Mouse (Mus musculus) limb, embryonic 10.5 days (tissue): ENCODE data around the gene Igf2bp2. TPM values are rescaled to one million over a fixed set of nuclear protein-coding genes. Genes with fewer than 3 reads are reported as not detected.

Experiments used
- DNase-seq: peaks from one replicate; pipeline ENCODE4 v3.0.0-alpha.2; 2017; ENCODE audit warnings: low spot score
- H3K27ac ChIP-seq: fragments of 300-500 bp; sonication (generic); 2 replicates; pipeline ENCODE4 v1.5.1; 2016; ENCODE audit warnings: mild to moderate bottlenecking
- H3K27me3 ChIP-seq: fragments of 300-500 bp; sonication (generic); 2 replicates; pipeline ENCODE4 v1.6.1; 2016; ENCODE audit warnings: low read depth, mild to moderate bottlenecking; ENCODE audit not compliant: poor library complexity, severe bottlenecking
- H3K36me3 ChIP-seq: fragments of 300-500 bp; sonication (generic); 2 replicates; pipeline ENCODE4 v1.6.1; 2016; ENCODE audit warnings: mild to moderate bottlenecking, moderate library complexity
- H3K4me1 ChIP-seq: fragments of 300-500 bp; sonication (generic); 2 replicates; pipeline ENCODE4 v1.6.1; 2016
- H3K4me3 ChIP-seq: fragments of 300-500 bp; sonication (generic); 2 replicates; pipeline ENCODE4 v1.5.1; 2016; ENCODE audit warnings: mild to moderate bottlenecking, moderate library complexity
- H3K9me3 ChIP-seq: fragments of 300-500 bp; sonication (generic); replicated peaks from 2 replicates; pipeline ENCODE4 v1.6.1; 2016; ENCODE audit warnings: mild to moderate bottlenecking
- WGBS: fragments of 180-500 bp; shearing (Covaris S2); methylation state at CpG from one replicate; pipeline ENCODE4 v1.1.7; 2016; 5-methylcytosine and 5-hydroxymethylcytosine counted together
- polyA plus RNA-seq: library from polyadenylated mRNA; unstranded; fragments of >200 nt; fragmentation: Nextera tagmentation; extraction: Ambion mirVana; gene quantifications from 2 replicates; pipeline ENCODE4 v1.2.1, GENCODE M21; 2016

Gene Igf2bp2
- polyA plus RNA-seq, 1 experiment from 2014 or later, result 203 TPM

DNA sequence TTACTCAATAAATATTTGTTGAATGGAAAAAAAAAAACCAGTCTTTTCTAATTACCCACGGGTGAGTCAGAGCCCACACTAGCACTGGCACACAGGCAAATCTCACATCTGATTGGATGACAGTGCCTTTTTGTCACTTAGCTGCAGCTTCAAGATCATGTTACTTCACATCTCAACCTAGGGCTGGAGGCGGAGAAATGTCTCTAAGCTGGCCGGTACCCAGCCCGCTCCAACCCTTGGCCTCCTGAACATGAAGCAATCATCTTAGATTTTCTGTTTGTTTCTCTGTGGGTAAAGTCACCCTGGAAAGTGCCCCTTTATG, 86.5 kb downstream of the Igf2bp2 start:
- no peaks in the 10 kb centered on the region for H3K4me1 ChIP-seq
- DNase-seq, result no peak
- 56% methylated on average over 4 of the region's 4 CpGs for WGBS
- H3K4me3 ChIP-seq, result no peak overlapping the region
- H3K27ac ChIP-seq, result no peak overlapping the region
- peaks cover 98% of the 10 kb centered on the region for H3K36me3 ChIP-seq
- H3K27me3 ChIP-seq, result no peaks in the 10 kb centered on the region
- H3K9me3 ChIP-seq, result no peaks in the 10 kb centered on the region

DNA sequence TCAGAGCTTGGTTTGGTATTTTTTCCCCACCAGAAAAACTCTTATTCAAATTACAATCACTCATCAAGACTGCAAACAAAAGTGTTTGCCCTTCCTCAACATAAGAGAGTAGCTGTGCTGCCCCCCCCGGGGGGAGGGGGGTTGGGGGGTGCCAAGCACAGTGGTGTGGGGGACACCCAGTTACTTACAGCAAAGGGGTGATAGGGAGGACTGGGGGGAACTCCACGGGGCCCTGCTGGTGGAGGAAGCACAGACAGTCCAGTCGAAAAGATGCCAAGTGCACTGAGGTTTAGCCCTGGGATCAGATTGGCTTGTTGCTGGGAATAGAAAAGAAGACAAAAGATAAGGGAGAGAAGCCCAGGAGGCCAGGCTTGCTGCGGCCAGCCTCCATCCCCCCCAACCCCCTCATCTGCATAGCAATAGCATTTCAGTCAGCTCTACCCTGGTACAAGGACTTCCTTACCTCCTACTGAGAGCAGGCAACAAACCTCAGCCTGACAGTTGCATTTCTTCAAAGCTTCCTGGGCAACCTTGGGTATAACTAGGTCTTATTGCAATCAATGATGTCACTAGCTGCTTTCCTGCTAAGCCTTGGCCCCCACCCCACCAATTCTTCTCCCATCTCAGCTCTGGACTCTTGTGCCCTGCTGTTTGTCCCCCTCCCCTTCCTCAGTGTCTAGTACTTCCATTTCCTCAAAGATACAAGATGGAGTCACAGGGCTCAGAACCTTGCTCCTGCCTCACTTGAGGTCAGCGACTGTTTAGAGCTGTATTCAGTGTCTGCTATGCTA, 87.1 kb downstream of the Igf2bp2 start:
- DNase-seq, result no peak
- WGBS, result 36% methylated on average over 5 of the region's 5 CpGs
- Histone ChIP-seq H3K36me3 (peaks cover 98% of the 10 kb centered on the region), H3K27me3 (no peaks in the 10 kb centered on the region), H3K4me3 (no peak overlapping the region), H3K27ac (no peak overlapping the region), H3K4me1 (no peaks in the 10 kb centered on the region), H3K9me3 (no peaks in the 10 kb centered on the region)

DNA sequence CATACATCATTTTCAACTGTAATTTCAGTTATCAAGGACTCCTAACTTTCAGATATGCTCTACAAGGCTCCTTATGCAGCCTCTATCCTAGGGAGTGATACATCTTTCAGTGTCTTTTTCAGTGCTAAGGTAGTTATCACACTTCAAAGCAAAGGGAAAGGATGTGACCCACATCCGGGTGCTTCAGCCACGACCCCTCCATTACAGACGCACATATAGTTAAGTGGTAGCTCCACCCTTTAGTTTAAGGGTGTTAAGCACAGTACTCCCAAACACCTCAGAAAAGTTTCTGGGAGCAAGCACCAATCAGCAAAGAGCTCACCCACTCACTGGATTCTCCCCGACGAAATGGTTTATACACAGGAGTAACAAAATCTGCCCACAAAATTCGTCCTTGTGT, 88.0 kb downstream of the Igf2bp2 start:
- H3K4me1 ChIP-seq, result no peaks in the 10 kb centered on the region
- peaks cover 98% of the 10 kb centered on the region for H3K36me3 ChIP-seq
- H3K9me3 ChIP-seq, result no peaks in the 10 kb centered on the region
- WGBS, result 75% methylated on average over 6 of the region's 6 CpGs
- no peak overlapping the region for H3K4me3 ChIP-seq
- no peak overlapping the region for H3K27ac ChIP-seq
- DNase-seq, result no peak
- H3K27me3 ChIP-seq, result no peaks in the 10 kb centered on the region

DNA sequence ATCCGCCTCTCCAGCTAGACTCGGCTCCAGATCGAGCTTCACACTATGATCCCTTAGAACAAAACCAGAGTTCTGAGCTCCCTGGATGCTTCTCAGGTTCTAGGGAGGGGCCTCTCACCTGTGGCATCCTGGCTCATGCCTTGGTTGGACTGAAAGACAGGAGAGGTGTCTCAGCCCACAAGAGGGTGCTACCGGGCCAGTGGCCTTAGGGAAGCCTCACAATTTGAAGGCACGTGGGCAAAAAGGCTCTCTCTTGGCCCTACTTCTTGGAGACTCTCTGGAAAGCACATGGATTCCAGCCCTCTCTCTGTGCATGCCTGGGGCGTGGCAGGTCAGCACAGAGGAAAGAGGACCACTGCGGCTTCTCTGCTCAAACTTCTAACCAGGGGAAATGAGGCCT, 91.7 kb downstream of the Igf2bp2 start:
- 87% methylated on average over 7 of the region's 7 CpGs for WGBS
- H3K4me3 ChIP-seq, result no peak overlapping the region
- no peak for DNase-seq
- no peaks in the 10 kb centered on the region for H3K9me3 ChIP-seq
- H3K36me3 ChIP-seq, result peaks cover 98% of the 10 kb centered on the region
- H3K4me1 ChIP-seq, result no peaks in the 10 kb centered on the region
- H3K27me3 ChIP-seq, result no peaks in the 10 kb centered on the region
- no peak overlapping the region for H3K27ac ChIP-seq

DNA sequence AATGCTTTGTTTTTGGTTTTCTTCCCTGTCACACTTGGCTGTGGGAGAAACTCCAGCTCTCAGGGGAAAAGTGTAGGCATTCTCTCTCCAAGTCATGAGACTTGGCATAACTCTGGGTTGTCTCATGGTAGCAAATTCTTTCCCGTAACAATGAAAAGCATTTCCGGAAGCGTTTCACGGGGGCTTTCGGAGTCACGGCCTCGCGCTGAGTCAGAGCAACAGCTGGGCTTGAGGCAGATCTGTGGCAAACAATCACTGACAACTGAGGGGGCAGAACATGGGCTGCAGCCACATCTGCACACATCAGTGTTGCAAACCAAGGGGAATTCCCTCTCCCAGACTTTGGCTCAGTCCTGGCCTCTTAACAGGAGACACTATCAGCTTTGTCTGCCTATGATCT, 95.7 kb downstream of the Igf2bp2 start:
- H3K9me3 ChIP-seq, result no peaks in the 10 kb centered on the region
- no peaks in the 10 kb centered on the region for H3K4me1 ChIP-seq
- no peak overlapping the region for H3K27ac ChIP-seq
- no peaks in the 10 kb centered on the region for H3K27me3 ChIP-seq
- peaks cover 100% of the 10 kb centered on the region for H3K36me3 ChIP-seq
- WGBS, result 97% methylated on average over 8 of the region's 8 CpGs
- H3K4me3 ChIP-seq, result no peak overlapping the region
- no peak for DNase-seq

DNA sequence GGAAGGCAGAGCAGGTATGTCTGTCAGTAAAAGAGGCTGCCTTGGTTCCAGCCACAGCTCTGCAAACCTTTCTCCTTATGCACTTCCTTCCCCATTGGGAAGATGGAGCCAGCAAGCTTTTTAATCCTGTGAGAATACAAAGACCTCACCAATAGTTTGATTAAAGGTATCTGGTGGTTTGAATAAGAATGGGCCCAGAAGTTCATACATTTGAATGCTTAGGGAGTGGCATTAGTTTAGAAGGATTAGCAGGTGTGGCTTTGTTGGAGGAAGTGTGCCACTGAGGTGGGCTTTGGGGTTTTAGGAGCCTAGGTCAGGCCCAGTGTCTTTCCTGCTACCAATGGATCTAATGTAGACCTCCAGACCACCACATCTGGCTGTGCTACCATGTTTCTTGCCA, 97.6 kb downstream of the Igf2bp2 start:
- peaks cover 100% of the 10 kb centered on the region for H3K36me3 ChIP-seq
- H3K9me3 ChIP-seq, result no peaks in the 10 kb centered on the region
- no peak for DNase-seq
- no peak overlapping the region for H3K4me3 ChIP-seq
- H3K27ac ChIP-seq, result no peak overlapping the region
- no peaks in the 10 kb centered on the region for H3K4me1 ChIP-seq
- H3K27me3 ChIP-seq, result no peaks in the 10 kb centered on the region

DNA sequence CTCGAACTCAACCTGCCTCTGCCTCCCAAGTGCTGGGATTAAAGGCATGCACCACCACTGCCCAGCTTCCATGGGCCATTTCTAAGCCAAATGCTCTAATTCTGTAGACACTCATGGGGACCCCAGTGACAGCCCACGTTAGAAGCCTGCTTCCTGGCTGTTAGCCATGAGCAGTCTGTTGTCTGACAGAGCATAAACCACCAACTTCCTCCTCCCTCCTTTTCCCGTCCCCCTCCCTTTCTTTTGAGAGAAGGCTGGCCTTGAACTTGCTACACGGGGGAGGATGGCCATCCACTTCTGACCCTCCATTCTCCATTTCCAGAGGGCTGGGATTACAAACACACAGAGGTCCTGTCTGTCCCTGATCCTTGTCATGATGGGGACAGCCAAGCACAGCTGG, 100.8 kb downstream of the Igf2bp2 start:
- no peak for DNase-seq
- Histone ChIP-seq H3K27me3 (no peaks in the 10 kb centered on the region), H3K36me3 (peaks cover 98% of the 10 kb centered on the region), H3K4me1 (no peaks in the 10 kb centered on the region), H3K9me3 (no peaks in the 10 kb centered on the region), H3K27ac (no peak overlapping the region), H3K4me3 (no peak overlapping the region)
- WGBS, result 88% methylated on average over 4 of the region's 4 CpGs

DNA sequence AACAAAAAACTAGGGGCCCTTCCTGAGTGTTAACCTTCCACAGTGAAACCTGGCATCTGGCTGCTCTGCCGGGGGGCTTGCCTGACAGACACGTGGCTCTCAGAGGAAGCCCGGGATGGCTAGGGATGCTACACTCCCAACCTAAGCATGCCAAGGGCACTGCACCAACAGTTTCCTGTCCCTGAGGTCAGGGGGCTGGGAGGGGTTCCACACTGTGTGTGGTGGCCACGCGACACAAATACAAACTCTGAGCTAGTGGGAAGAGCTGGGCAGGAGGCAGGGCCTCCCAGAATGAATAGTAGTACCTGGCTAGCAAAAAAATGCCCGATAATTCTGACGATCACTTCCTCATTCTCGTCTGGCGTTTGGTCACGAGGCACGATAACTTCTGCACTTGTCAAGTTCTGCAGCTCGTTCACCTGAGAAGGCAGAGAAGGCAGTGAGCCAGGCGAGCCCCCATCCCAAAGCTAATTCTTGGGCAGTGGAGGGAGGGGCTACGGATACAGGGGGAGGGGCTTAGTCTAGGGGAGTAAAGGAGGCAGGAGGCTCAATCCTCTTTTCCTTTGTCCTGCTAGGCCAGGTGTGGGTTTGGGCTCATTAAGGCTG, 101.4 kb downstream of the Igf2bp2 start:
- Histone ChIP-seq H3K4me3 (no peak overlapping the region), H3K27me3 (no peaks in the 10 kb centered on the region), H3K36me3 (peaks cover 98% of the 10 kb centered on the region), H3K27ac (no peak overlapping the region), H3K9me3 (no peaks in the 10 kb centered on the region), H3K4me1 (no peaks in the 10 kb centered on the region)
- no peak for DNase-seq
- WGBS, result 88% methylated on average over 14 of the region's 14 CpGs

DNA sequence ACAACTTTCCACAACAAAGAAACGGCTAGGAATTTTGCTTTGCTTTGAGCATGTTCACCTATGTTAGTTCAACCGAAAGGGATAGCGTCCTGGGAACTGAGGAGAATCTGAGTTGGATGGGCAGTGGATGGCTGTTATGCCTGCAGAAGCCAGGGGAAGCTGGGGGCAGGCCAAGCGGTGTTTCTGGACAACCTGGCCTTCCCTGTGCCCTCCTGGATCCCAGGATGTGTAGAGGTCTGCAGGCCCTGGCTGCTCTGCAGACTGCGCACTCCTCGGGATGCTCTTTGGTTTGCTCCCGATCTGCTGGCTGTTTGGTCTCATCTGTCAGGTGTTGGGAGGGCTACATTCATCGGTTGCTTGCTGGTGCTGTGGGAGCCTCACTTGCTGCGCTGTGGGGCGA, 102.7 kb downstream of the Igf2bp2 start:
- no peak for DNase-seq
- H3K36me3 ChIP-seq, result peaks cover 87% of the 10 kb centered on the region
- no peaks in the 10 kb centered on the region for H3K4me1 ChIP-seq

DNA sequence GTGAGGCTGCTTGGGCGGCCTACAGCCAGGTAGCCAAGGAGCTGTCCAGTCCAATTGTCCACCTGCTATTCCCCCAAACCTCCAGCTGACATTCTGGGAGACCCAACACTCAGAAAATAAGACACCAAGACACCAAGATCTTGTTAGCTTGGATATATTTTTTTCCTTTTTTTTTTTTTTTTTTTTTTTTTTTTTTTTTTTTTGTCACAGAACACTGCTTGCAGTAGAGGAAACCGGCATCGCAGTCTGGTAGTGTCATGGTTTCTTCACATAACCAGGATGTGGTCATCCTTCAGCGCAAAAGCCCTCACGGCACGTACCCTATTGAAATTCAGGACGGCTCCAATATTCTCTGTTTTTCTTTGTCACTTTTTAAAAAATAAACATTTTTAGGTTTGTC, 104.2 kb downstream of the Igf2bp2 start:
- Histone ChIP-seq H3K4me1 (no peaks in the 10 kb centered on the region), H3K36me3 (peaks cover 79% of the 10 kb centered on the region), H3K27me3 (no peaks in the 10 kb centered on the region), H3K27ac (no peak overlapping the region), H3K4me3 (no peak overlapping the region), H3K9me3 (no peaks in the 10 kb centered on the region)
- DNase-seq, result no peak
- WGBS, result 94% methylated on average over 7 of the region's 7 CpGs

More for the DNA sequence above, 102.7 kb downstream of the Igf2bp2 start:
- Histone ChIP-seq H3K9me3 (no peaks in the 10 kb centered on the region), H3K4me3 (no peak overlapping the region), H3K27ac (no peak overlapping the region), H3K27me3 (no peaks in the 10 kb centered on the region)
- 94% methylated on average over 10 of the region's 10 CpGs for whole genome bisulfite sequencing

DNA sequence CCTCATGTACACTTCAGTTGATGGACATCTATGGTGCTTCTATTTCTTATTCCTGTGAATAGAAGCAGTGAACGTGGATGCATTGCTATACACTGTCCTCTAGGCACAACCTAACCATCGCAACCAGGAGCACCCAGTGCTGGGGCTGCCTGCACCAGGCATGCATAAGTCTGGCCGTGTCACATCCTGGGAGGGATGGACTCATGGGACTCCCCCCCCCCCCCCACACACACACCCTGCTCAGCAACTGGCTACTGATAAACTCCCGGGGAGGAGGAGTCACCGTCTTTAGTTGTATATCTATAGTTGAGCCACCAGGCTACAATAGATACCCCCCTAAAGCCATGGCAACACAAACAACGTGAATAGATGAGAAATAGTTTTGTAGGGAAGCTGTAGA, 105.6 kb downstream of the Igf2bp2 start:
- H3K27ac ChIP-seq, result no peak overlapping the region
- 93% methylated on average over 6 of the region's 6 CpGs for WGBS
- no peaks in the 10 kb centered on the region for H3K27me3 ChIP-seq
- no peak overlapping the region for H3K4me3 ChIP-seq
- no peaks in the 10 kb centered on the region for H3K9me3 ChIP-seq
- H3K36me3 ChIP-seq, result peaks cover 70% of the 10 kb centered on the region
- H3K4me1 ChIP-seq, result no peaks in the 10 kb centered on the region
- no peak for DNase-seq

DNA sequence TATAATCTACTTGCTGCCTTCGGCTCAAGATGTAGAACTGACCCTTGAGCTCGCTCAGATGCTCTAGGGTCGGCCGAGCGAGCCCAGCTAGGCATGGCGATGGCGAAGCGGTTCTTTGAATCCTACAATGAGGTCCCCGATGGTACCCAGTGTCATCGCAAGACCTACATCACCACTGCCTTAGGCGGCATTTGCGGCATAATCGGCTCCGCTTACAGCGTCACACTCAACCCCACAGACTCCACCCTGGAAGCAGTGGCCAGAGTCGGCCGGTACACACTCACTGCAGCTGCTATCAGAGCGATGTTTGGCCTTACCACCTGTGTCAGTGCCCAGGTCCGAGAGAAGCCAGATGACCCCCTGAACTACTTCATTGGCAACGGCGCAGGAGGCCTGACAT, 109.7 kb downstream of the Igf2bp2 start:
- peaks cover 46% of the 10 kb centered on the region for H3K36me3 ChIP-seq
- no peaks in the 10 kb centered on the region for H3K9me3 ChIP-seq
- H3K4me1 ChIP-seq, result no peaks in the 10 kb centered on the region
- no peak for DNase-seq
- H3K27ac ChIP-seq, result no peak overlapping the region
- H3K4me3 ChIP-seq, result no peak overlapping the region
- 93% methylated on average over 21 of the region's 21 CpGs for WGBS
- H3K27me3 ChIP-seq, result no peaks in the 10 kb centered on the region

DNA sequence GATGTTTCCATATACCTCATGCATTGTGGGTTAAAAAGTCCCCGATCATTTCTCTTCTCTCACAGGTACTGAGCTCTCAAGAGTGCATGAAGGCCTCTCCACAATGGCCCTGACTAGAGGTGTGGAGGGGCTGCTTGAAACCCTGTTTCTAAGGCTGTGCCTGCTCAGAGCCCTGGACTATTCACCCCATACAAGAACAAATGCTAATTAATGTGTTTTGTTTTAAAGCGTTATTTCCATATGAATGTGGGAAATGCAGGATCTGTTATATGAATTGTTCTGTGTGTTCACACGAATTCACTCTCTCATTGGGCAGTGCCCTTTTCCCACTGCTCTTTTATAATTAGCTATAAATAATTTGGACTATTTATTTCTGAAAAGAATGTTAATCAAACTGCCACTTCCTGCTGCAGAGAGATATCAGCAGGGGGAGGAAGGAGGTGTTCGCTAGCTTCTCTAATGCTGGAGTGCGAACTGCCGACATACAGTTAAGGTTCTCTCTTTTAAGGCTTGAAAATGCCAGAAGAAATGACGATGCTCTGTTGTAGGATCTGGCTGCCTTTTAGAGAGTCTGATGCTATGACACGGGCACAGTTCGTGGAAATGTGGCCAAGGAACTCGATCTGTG, 116.2 kb downstream of the Igf2bp2 start:
- H3K27ac ChIP-seq, result no peak overlapping the region
- H3K27me3 ChIP-seq, result no peaks in the 10 kb centered on the region
- peaks cover 77% of the 10 kb centered on the region for H3K36me3 ChIP-seq
- no peak overlapping the region for H3K4me3 ChIP-seq
- no peak for DNase-seq
- 93% methylated on average over 10 of the region's 10 CpGs for WGBS
- no peaks in the 10 kb centered on the region for H3K9me3 ChIP-seq
- no peaks in the 10 kb centered on the region for H3K4me1 ChIP-seq
